Mouse (Mus musculus) ES-E14 (cell line): ENCODE measurements around the gene Serpina3i. TPM values are rescaled to one million over a fixed set of nuclear protein-coding genes. Genes with fewer than 3 reads are reported as not detected.

Experiments
- DNase-seq: peaks from one replicate; pipeline ENCODE4 v3.0.0-alpha.2; 2013; ENCODE audit warnings: low read depth, low spot score
- H3K27ac ChIP-seq: 2 replicates; pipeline ENCODE4 v1.5.1; 2012; ENCODE audit warnings: low read depth, mild to moderate bottlenecking, low read length, moderate library complexity, mixed read lengths; ENCODE audit not compliant: poor library complexity, insufficient read depth, severe bottlenecking
- H3K36me3 ChIP-seq: 2 replicates; pipeline ENCODE4 v1.6.1; 2012; ENCODE audit warnings: mild to moderate bottlenecking, low read length, moderate library complexity, mixed read lengths; ENCODE audit not compliant: control insufficient read depth, poor library complexity, insufficient read depth, severe bottlenecking
- H3K4me1 ChIP-seq, 2 experiments: fragments of 150-350 bp in 1 of 2; sonication (generic) in 1 of 2; 2 replicates each; pipeline ENCODE4 v1.6.1; 2012; ENCODE audit warnings: low read length in 2 of 2, mild to moderate bottlenecking in 1 of 2, mixed read lengths in 1 of 2; ENCODE audit not compliant: control insufficient read depth in 2 of 2, insufficient read depth in 2 of 2, poor library complexity in 1 of 2
- H3K4me3 ChIP-seq, 2 experiments: fragments of 150-350 bp in 1 of 2; sonication (generic) in 1 of 2; 2 replicates each; pipeline ENCODE4 v1.5.1; 2012; ENCODE audit warnings: low read length in 2 of 2, low read depth in 1 of 2, mild to moderate bottlenecking in 1 of 2, mixed read lengths in 1 of 2; ENCODE audit not compliant: insufficient read depth in 1 of 2, poor library complexity in 1 of 2, severe bottlenecking in 1 of 2
- H3K9ac ChIP-seq: 2 replicates; pipeline ENCODE4 v1.6.1; 2012; ENCODE audit warnings: low read depth, mild to moderate bottlenecking, low read length, mixed read lengths; ENCODE audit not compliant: poor library complexity, insufficient read depth, severe bottlenecking
- H3K9me3 ChIP-seq: fragments of 150-350 bp; sonication (generic); 2 replicates; pipeline ENCODE4 v1.6.1; 2012; ENCODE audit warnings: low read depth, mild to moderate bottlenecking, low read length; ENCODE audit not compliant: control insufficient read depth, insufficient read depth
- CHD2 ChIP-seq: IDR thresholded peaks from 2 replicates; pipeline ENCODE4 v1.6.1; 2014; ENCODE audit warnings: mild to moderate bottlenecking, low read depth, low read length, inconsistent platforms
- HCFC1 ChIP-seq: IDR thresholded peaks from 2 replicates; pipeline ENCODE4 v1.6.1; 2012; ENCODE audit warnings: low read length, inconsistent platforms, borderline replicate concordance; ENCODE audit not compliant: insufficient read depth
- MAFK ChIP-seq: IDR thresholded peaks from 2 replicates; pipeline ENCODE4 v1.6.1; 2014; ENCODE audit warnings: mild to moderate bottlenecking, low read depth, low read length, inconsistent platforms; ENCODE audit not compliant: insufficient read depth
- ZC3H11A ChIP-seq: IDR thresholded peaks from 2 replicates; pipeline ENCODE4 v1.6.1; 2012; ENCODE audit warnings: low read depth, mild to moderate bottlenecking, inconsistent platforms, low read length, borderline replicate concordance
- ZNF384 ChIP-seq: IDR thresholded peaks from 2 replicates; pipeline ENCODE4 v1.6.1; 2012; ENCODE audit warnings: low read depth, low read length, inconsistent platforms
- in situ Hi-C, 2 experiments: fragments of 600-800 bp; cut with MboI; formaldehyde crosslinking; loops; one replicate each; pipeline ENCODE4 v1.15.1; 2025; ENCODE audit warnings: low sequenced_read_pairs in 2 of 2, inconsistent platforms in 1 of 2; ENCODE audit not compliant: unreplicated experiment in 2 of 2
- total RNA-seq: library from RNA; depleted of rRNA; stranded (reverse); fragments of 300-350 nt; gene quantifications from 2 replicates; pipeline ENCODE4 v1.2.3, GENCODE M21; 2012; rRNA removed

Gene Serpina3i
- total RNA-seq, 1 experiment = 1.4 TPM

DNA sequence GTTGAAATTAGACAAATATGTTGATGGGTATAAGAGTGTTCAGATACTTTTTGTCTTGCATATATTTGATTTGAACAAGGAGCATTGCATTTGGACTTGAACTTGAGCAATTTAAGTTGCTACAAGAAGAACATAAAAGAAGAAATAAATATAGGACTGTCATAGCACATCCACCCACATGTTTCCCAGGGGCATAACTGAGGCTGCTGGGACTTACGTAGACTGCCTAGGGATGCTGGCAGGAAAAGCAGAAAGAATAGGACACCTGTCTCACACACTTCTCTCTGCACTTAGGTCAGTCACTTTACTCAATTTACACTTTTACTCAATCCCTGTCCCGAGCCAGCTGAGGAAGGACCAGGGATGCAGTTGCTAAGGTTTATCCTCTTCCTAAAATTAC lies 31.0 kb downstream of the Serpina3i start:
- in situ Hi-C loops = no loop called here
- Histone ChIP-seq H3K4me1 (no peaks in the 10 kb centered on the region), H3K27ac (no peak overlapping the region), H3K9ac (no peak overlapping the region), H3K9me3 (no peaks in the 10 kb centered on the region), H3K4me3 (no peak overlapping the region), H3K36me3 (no peaks in the 10 kb centered on the region)
- no peak for DNase-seq
- TF ChIP-seq CHD2 (no peak), HCFC1 (no peak), ZC3H11A (no peak), MAFK (no peak), ZNF384 (no peak)

- no peak overlapping the region for H3K27ac ChIP-seq
- no peak overlapping the region for H3K9ac ChIP-seq
- no peaks in the 10 kb centered on the region for H3K4me1 ChIP-seq
- in situ Hi-C loops = no loop called here
- no peak for DNase-seq
- no peaks in the 10 kb centered on the region for H3K9me3 ChIP-seq
- TF ChIP-seq ZC3H11A (no peak), MAFK (no peak), ZNF384 (no peak), HCFC1 (no peak), CHD2 (no peak)
- H3K36me3 ChIP-seq = no peaks in the 10 kb centered on the region
- H3K4me3 ChIP-seq = no peak overlapping the region
Measured at GRCm38 (mm10) chr12:104298049-104298448, 35.1 kb downstream of the Serpina3i start.

- Histone ChIP-seq H3K4me3 (no peak overlapping the region), H3K9me3 (no peaks in the 10 kb centered on the region), H3K9ac (no peak overlapping the region), H3K36me3 (no peaks in the 10 kb centered on the region), H3K4me1 (no peaks in the 10 kb centered on the region), H3K27ac (no peak overlapping the region)
- in situ Hi-C loops = no loop called here
- no peak for DNase-seq
- TF ChIP-seq ZNF384 (no peak), ZC3H11A (no peak), HCFC1 (no peak), MAFK (no peak), CHD2 (no peak)
Measured at GRCm38 (mm10) chr12:104305991-104306390, 43.1 kb downstream of the Serpina3i start.

DNA sequence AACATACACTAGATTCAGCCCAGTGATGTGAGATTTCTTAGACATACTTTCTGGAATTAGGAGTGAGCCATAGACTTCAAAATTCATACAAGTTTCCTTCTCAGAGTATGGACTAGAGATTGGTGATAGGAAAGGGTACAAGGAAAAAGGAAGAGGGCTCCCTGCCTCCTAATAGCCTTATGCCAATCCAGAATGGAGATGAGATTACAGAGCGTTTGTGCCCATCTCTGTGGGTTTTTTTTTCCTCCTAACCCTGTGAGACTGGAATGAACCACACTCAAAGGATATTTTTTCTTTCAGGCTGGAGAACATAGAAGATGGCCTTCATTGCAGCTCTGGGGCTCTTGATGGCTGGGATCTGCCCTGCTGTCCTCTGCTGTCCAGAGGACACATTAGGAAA lies 51.3 kb downstream of the Serpina3i start, which contains the start of gene Serpina3j:
Gene Serpina3j (plus strand): TSS at position 301 of the 400 bp plus-strand sequence.
- in situ Hi-C loops = loop anchor here in 1 of 2 experiments (10.0 kb wide), 1 partner anchor 179 kb away; no protein-coding TSS in a partner anchor
- Histone ChIP-seq H3K27ac (no peak within 1 kb of the TSS), H3K9me3 (no peaks in the 10 kb centered on the region), H3K4me1 (no peaks in the 10 kb centered on the region), H3K4me3 (no peak within 1 kb of the TSS), H3K9ac (no peak within 1 kb of the TSS), H3K36me3 (no peaks in the 10 kb centered on the region)
- DNase-seq = no peak
- TF ChIP-seq MAFK = no peak
- no peak for TF ChIP-seq ZC3H11A
- TF ChIP-seq HCFC1 = no peak

Other genes with a start within 250 kb of the Serpina3i start
- 0.18 TPM in 1 of 2 replicates, not detected in the other for gene Serpina9, start 249.4 kb upstream of the Serpina3i start, total RNA-seq
- gene Serpina12, start 218.7 kb upstream of the Serpina3i start, total RNA-seq = 0.13 TPM in 1 of 2 replicates, not detected in the other
- not detected in 2 replicates for gene Serpina5, start 162.0 kb upstream of the Serpina3i start, total RNA-seq
- gene Serpina3a, start 150.4 kb upstream of the Serpina3i start, total RNA-seq = not detected in 2 replicates
- not detected in 2 replicates for gene Serpina3b, start 135.1 kb upstream of the Serpina3i start, total RNA-seq
- not detected in 2 replicates for gene Serpina3c, start 109.3 kb upstream of the Serpina3i start, total RNA-seq
- gene Serpina3f, start 48.6 kb upstream of the Serpina3i start, total RNA-seq = not detected in 2 replicates
- 0.27 TPM in 1 of 2 replicates, not detected in the other for gene Serpina3g, start 26.9 kb upstream of the Serpina3i start, total RNA-seq
- gene Serpina3j, start 51.4 kb downstream of the Serpina3i start, total RNA-seq = not detected in 2 replicates
- 0.27 TPM in 1 of 2 replicates, not detected in the other for gene Serpina3k, start 75.4 kb downstream of the Serpina3i start, total RNA-seq
- gene Serpina3m, start 75.4 kb downstream of the Serpina3i start, total RNA-seq = 0.42 and 5.5 TPM in 2 replicates
- gene Serpina3n, start 143.6 kb downstream of the Serpina3i start, total RNA-seq = 0.16 and 0.58 TPM in 2 replicates
- 0.48 and 0.54 TPM in 2 replicates for gene Gsc, start 210.2 kb downstream of the Serpina3i start, total RNA-seq